Mouse (Mus musculus): ENCODE data around the gene Tbx19.
A peak's percentile ranks its signal among the peaks of the same experiment; 100 is the strongest.

Gene Tbx19

GRCm38 (mm10) chr1:165114460-165115175 is 46.0 kb downstream of the Tbx19 start:
- DNase-seq (ENCODE audit: low spot score) = peak; percentile 58

GRCm38 (mm10) chr1:165113700-165114099 is 46.9 kb downstream of the Tbx19 start:
- peak; percentile 17 for DNase-seq (ENCODE audit: low spot score)

- no peak for DNase-seq (ENCODE audit: low spot score)
These were observed 49.9 kb downstream of the Tbx19 start for GRCm38 (mm10) chr1:165110659-165111058.

- DNase-seq (ENCODE audit: low spot score) = no peak
These were observed 51.4 kb downstream of the Tbx19 start for GRCm38 (mm10) chr1:165109135-165109534.

GRCm38 (mm10) chr1:165108477-165108876 is 52.1 kb downstream of the Tbx19 start:
- DNase-seq (ENCODE audit: low spot score) = no peak

- DNase-seq (ENCODE audit: low spot score) = no peak
These were observed 54.6 kb downstream of the Tbx19 start for GRCm38 (mm10) chr1:165106011-165106385.

- no peak for DNase-seq (ENCODE audit: low spot score)
These were observed 55.1 kb downstream of the Tbx19 start for GRCm38 (mm10) chr1:165105270-165106010.

GRCm38 (mm10) chr1:165104707-165105259 is 55.8 kb downstream of the Tbx19 start:
- DNase-seq (ENCODE audit: low spot score) = no peak

- DNase-seq (ENCODE audit: low spot score) = no peak
These were observed 61.0 kb downstream of the Tbx19 start for GRCm38 (mm10) chr1:165099569-165099968.

- peak; percentile 21 for DNase-seq (ENCODE audit: low spot score)
These were observed 65.7 kb downstream of the Tbx19 start for GRCm38 (mm10) chr1:165094871-165095270.

GRCm38 (mm10) chr1:165091721-165092120 is 68.9 kb downstream of the Tbx19 start:
- DNase-seq (ENCODE audit: low spot score) = peak; percentile 69

- DNase-seq (ENCODE audit: low spot score) = no peak
These were observed 71.0 kb downstream of the Tbx19 start for GRCm38 (mm10) chr1:165089556-165089955.
